Mouse (Mus musculus): ENCODE measurements around the gene Txnrd3. TPM values are rescaled to one million over a fixed set of nuclear protein-coding genes. Genes with fewer than 3 reads are reported as not detected.

The Txnrd3 gene
- polyA plus RNA-seq (2014; fragmentation: Illumina TruSeq; extraction: RNeasy Lipid Tissue Mini Kit (QIAGEN cat#74804); ENCODE audit: low read depth, low replicate concordance) = 14.1 TPM

DNA sequence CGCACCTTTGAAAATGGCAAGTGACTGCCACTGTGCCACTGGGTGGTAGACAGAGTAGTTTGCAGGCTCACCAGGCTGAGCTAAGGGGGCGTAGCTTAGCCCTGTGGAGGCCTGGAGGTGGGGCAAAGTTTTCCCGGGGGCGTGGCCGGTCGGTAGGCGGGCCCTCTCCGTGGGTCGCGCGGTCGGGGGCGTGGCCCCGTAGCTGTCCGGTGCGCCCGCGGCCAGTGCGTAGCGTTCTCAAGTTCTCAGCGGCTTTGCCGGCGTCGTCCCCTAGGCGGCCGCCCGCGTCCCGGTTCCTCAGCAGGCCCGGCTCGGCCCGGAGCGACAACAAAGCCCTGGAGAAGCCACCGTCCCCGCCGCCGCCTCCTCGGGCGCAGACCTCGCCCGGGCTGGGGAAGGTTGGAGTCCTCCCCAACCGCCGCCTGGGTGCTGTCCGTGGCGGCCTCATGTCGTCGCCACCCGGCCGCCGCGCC, at the start of gene Txnrd3:
TSS of gene Txnrd3 (plus strand) at position 191 of the 473 bp plus-strand sequence.

GRCm38 (mm10) chr6:89595018-89595776, 48.6 kb upstream of the Txnrd3 start, which contains the start of gene Chchd6:
Chchd6 (minus strand) TSS chr6:89595652.

GRCm38 (mm10) chr6:89707240-89707639, 63.5 kb downstream of the Txnrd3 start, which contains the start of gene Vmn1r40:
Vmn1r40 (plus strand) TSS chr6:89707540.

Other genes starting within 250 kb of the Txnrd3 start
- gene Chchd6, start 48.3 kb upstream of the Txnrd3 start, polyA plus RNA-seq (2014; fragmentation: Illumina TruSeq; extraction: RNeasy Lipid Tissue Mini Kit (QIAGEN cat#74804); ENCODE audit: low read depth, low replicate concordance) = 15.1 TPM
- not detected for gene Vmn1r40, start 63.6 kb downstream of the Txnrd3 start, polyA plus RNA-seq (2014; fragmentation: Illumina TruSeq; extraction: RNeasy Lipid Tissue Mini Kit (QIAGEN cat#74804); ENCODE audit: low read depth, low replicate concordance)
- not detected for gene Vmn1r41, start 96.8 kb downstream of the Txnrd3 start, polyA plus RNA-seq (2014; fragmentation: Illumina TruSeq; extraction: RNeasy Lipid Tissue Mini Kit (QIAGEN cat#74804); ENCODE audit: low read depth, low replicate concordance)
- not detected for gene Vmn1r42, start 232.4 kb downstream of the Txnrd3 start, polyA plus RNA-seq (2014; fragmentation: Illumina TruSeq; extraction: RNeasy Lipid Tissue Mini Kit (QIAGEN cat#74804); ENCODE audit: low read depth, low replicate concordance)
- gene Vmn1r43, start 232.4 kb downstream of the Txnrd3 start, polyA plus RNA-seq (2014; fragmentation: Illumina TruSeq; extraction: RNeasy Lipid Tissue Mini Kit (QIAGEN cat#74804); ENCODE audit: low read depth, low replicate concordance) = not detected
- gene Vmn1r44, start 239.7 kb downstream of the Txnrd3 start, polyA plus RNA-seq (2014; fragmentation: Illumina TruSeq; extraction: RNeasy Lipid Tissue Mini Kit (QIAGEN cat#74804); ENCODE audit: low read depth, low replicate concordance) = not detected